Mouse (Mus musculus) cerebellum, postnatal 10 days (tissue): ENCODE results near the gene Txndc5.
A peak's percentile ranks its signal among the peaks of the same experiment; 100 is the strongest.

Experiments used
- DNase-seq, 2 experiments: peaks; one replicate each; pipeline ENCODE4 v3.0.0; 2021; ENCODE audit warnings: mixed read lengths in 2 of 2

The Txndc5 gene

GRCm38 (mm10) chr13:38525261-38525660, 3.4 kb downstream of the Txndc5 start:
- DNase-seq: no peak

GRCm38 (mm10) chr13:38523231-38523630, 5.4 kb downstream of the Txndc5 start:
- peak in 1 of 2 experiments; percentile 15 for DNase-seq

DNA sequence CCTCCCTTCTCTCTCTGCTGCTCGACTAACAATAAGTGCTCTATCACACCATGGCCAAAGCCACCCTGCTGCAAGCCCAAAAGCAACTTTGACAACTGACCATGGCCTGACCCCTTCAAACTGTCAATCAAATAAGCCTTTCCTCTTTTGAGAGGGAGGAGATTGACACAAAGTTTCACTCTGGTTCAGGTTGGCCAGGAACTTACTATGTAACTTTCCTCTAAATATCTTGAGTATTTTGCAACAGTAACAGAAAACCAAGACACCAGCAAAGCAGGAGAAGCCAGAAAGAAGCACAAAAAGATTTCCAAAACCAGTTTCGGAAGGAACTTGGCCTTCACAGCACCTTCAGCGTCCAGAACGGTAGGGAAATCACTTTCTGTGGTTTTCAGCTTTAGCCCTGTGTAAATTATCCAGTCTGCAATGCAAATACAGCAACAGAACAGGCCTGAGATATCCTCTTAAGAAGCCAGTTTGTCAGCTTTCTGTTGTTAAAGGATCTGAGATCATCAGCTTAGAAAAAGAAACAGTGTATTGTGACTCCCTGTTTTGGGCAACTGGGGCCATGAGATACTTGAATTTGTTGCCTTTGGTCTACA, 6.5 kb downstream of the Txndc5 start:
- DNase-seq: no peak

- DNase-seq: no peak
These were observed 8.3 kb downstream of the Txndc5 start for GRCm38 (mm10) chr13:38520299-38520698.

DNA sequence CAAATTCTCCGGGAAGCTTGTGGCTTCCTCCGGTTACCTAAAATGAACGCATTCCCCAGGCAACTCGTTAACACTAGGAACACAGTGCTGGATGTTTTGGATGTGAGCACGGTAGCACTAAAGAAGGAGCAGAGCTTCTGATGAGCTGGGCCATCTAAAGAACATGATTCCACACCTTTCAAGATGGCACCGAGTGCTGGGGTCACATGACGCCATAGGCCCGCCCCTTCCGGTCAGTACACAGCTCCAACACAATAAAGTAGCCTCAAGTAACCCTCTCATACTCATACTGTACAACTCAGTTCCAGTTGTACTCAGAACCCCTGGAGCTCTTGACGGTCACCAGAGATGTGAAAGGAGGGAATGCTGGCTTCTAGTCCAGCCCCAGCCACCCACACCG, 12.0 kb downstream of the Txndc5 start:
- no peak for DNase-seq

DNA sequence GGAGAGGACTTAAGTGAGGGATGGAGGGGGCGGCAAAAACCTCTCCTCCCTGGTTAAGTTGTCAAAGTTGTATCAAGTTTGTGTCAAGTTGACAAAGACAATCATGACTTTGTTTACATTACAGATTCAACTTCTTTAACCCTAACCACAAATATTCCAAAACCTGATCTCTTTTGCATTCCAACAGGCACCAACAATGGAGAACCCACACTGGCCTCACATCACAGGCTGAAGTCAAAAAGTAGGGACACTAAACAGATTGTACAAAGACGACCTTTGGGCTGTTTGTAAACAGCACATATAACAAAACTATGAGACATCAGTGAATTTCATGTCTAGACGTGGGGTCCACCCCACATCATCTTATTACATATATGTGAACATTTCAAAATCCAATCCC, 12.8 kb downstream of the Txndc5 start:
- DNase-seq: no peak

GRCm38 (mm10) chr13:38515431-38515830, 13.2 kb downstream of the Txndc5 start:
- no peak for DNase-seq

DNA sequence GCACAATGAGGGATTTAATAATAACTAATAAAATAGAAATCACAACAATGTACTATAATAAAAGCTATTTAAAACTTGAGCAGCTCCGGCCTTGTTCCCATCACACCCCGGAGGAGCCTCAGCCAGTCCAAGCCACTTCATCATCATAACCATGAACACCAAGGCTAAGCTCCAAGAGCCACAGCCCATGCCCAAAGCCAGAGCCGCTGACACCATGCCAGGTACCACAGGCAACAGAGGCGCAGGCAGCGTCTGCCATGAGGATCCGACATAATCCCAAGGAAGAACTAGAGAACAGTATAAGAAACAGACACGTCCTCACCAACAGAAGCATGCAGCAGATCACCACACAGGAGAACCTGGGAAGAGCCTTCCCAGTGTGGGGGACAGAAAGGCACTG, 14.7 kb downstream of the Txndc5 start:
- DNase-seq: peak; percentile 81 to 84

- DNase-seq: peak; percentile 69 to 75
These were observed 16.6 kb downstream of the Txndc5 start for GRCm38 (mm10) chr13:38511979-38512378.

GRCm38 (mm10) chr13:38509681-38510341, 18.8 kb downstream of the Txndc5 start:
- peak; percentile 66 to 73 for DNase-seq

- peak; percentile 55 to 60 for DNase-seq
These were observed 21.7 kb downstream of the Txndc5 start for GRCm38 (mm10) chr13:38506936-38507335.

DNA sequence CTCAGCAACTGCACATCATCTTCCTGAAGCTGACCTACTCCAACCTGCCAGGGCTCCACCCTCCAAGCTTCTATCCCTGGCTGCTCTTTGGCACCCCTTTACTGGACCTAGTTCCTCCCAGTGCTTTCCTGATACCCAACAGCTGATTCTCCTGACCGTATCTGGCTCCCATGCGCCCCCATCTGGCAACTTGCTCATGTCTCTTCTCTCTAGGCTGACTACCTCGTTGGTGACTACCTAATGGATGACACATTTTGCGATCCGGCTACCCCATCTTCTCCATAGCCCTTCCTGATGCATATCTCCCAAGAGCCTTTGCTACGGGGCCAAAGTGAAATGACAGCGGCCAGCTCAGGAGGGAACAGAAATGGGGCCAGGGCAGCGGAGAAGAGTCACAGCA, 22.3 kb downstream of the Txndc5 start:
- DNase-seq: peak; percentile 68 to 74

DNA sequence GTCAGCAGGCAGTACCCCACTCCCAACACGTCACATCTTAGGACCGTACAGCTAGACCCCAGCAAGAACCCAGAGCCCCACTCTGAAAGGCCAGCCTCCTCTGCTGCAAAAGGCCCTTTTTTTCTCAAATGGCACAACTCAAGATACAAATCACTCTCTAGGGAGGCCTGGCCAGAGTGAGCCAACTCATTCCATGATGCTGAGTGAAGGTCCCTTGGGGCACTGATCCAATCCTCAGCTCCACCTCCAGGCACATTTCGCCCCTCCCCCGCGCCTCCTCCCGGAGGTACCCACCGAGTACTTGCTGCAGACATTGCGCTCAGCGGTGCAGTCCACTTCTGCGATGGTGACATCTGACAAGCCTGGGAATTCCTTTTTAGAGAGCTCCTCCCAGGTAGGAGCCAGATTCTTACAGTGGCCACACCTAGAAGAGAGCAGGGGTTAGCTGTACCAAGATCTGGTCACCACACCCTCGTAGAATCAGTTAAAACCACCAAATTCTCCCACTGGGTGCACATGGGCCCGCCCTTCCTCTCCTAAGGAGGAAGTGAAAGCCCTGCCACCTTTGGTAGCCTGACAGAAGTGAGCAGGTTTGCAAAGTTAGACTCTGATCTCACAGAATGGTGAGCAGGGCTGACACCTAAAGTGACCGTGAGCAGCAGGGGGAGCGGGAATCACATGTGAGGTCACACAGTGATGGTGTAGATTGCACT, 25.3 kb downstream of the Txndc5 start:
- peak in 1 of 2 experiments; percentile 41 for DNase-seq

- no peak for DNase-seq
These were observed 27.3 kb downstream of the Txndc5 start for GRCm38 (mm10) chr13:38501314-38501713.

- DNase-seq: no peak
These were observed 31.9 kb downstream of the Txndc5 start for GRCm38 (mm10) chr13:38496715-38497114.

DNA sequence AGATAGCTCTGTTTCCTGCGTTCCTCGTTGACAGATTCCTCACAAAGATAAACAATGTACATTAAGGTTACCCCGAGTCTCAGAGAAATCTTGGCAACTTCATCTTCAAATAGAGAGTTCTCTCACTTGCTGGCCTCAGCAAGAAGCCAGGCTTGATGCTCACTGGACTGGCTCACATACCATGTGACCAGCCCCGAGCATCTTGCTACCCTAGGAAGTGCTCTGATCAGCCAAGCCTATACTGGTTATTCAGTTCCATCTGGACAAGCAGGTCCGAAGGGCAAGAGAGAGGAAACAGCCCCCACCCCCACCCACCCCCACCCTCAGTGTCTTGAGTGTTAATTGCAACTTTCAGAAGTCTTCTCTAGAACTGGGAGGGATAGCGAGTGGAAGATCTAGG, 41.9 kb downstream of the Txndc5 start:
- DNase-seq: no peak

- DNase-seq: no peak
These were observed 43.9 kb downstream of the Txndc5 start for GRCm38 (mm10) chr13:38484701-38485100.

GRCm38 (mm10) chr13:38481021-38481420, 47.6 kb downstream of the Txndc5 start:
- no peak for DNase-seq

GRCm38 (mm10) chr13:38476936-38477335, 51.7 kb downstream of the Txndc5 start:
- DNase-seq: peak in 1 of 2 experiments; percentile 23

- DNase-seq: no peak
These were observed 55.1 kb downstream of the Txndc5 start for GRCm38 (mm10) chr13:38473497-38473896.

DNA sequence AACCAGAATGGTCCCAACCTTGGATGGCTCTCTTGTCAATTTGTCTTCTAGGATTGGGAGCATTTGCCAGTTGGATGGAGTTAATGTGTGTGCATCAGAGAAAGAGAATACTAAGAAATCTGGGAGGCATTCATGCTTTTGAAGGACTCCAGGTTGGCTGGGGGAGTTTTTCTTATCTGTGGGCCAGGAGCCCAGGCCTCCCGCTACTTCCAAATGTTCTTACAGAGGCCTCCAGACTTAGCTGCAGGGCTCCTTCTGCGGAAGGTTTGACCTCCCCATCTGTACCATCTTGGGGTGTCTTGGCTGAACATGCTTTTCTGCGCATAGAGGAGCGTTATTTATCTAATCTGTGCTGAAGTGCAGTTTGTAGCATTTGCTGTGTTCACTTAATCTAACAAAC, 56.0 kb downstream of the Txndc5 start:
- peak; percentile 27 to 52 for DNase-seq

DNA sequence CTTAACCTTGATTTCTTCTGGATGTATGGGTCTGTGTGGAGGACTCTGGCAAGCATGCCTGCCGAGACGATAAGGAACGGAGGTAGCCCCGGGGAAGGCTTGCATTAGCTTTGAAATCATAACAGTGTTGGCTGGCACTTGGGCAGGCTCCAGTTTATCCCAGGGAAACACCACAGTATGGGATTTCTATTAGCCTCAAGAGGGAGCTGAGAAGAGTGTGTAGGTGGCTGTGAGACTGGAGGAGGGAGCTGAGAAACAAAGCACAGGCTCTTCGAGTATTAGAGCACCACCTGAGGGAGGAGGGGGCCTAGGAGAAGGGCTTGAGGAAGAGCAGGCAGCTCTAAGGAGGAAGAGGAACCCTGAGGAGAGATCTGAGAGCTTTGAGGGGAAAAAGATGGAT, 57.7 kb downstream of the Txndc5 start:
- no peak for DNase-seq

- peak in 1 of 2 experiments; percentile 20 for DNase-seq
These were observed 65.2 kb downstream of the Txndc5 start for GRCm38 (mm10) chr13:38463410-38463809.

DNA sequence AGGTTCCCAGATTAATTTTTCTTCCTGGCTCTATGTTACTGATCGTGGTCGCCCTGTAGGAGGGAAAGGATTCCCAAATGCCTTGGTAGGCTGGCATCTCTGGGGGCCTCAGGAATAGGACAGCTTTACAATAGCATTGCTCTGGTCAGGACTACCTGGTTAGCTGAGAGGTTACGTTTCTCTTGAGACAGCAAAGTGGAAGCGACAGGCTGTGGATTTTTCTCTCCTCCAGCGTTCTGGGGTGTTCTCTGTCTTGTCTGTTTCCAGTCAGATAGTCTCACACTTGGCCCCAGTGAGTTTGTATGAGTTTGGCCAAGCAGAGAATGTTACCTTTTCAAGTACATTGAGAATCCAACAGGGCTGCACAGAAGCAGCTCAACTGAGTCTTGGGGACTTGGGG, 77.2 kb downstream of the Txndc5 start:
- DNase-seq: no peak
